Mouse (Mus musculus) liver, embryonic 15.5 days (tissue): ENCODE results near the gene Hba-a1. TPM values are rescaled to one million over a fixed set of nuclear protein-coding genes. Genes with fewer than 3 reads are reported as not detected.
"Not testable (repeated sequence)": the region's sequence is repeated elsewhere in the genome, so short reads cannot be mapped to it uniquely, and the experiment has no call there.

Source experiments
- ATAC-seq: fragments of 200-750 bp; cut with Nextera tagmentation; 2 replicates; pipeline ENCODE4 v1.8.0; 2017; ENCODE audit warnings: moderate number of reproducible peaks, mild to moderate bottlenecking, moderate library complexity; ENCODE audit not compliant: insufficient read depth
- H3K27ac ChIP-seq: fragments of 300-500 bp; sonication (generic); replicated peaks from 2 replicates; pipeline ENCODE4 v1.5.1; 2015; ENCODE audit warnings: mild to moderate bottlenecking, inconsistent platforms
- H3K27me3 ChIP-seq: fragments of 300-500 bp; sonication (generic); 2 replicates; pipeline ENCODE4 v1.6.1; 2015; ENCODE audit warnings: mild to moderate bottlenecking, inconsistent platforms
- H3K36me3 ChIP-seq: fragments of 300-500 bp; sonication (generic); replicated peaks from 2 replicates; pipeline ENCODE4 v1.6.1; 2015; ENCODE audit warnings: moderate library complexity, mild to moderate bottlenecking, inconsistent platforms
- H3K4me1 ChIP-seq: fragments of 300-500 bp; sonication (generic); replicated peaks from 2 replicates; pipeline ENCODE4 v1.6.1; 2015; ENCODE audit warnings: inconsistent platforms
- H3K4me2 ChIP-seq: fragments of 300-500 bp; sonication (generic); 2 replicates; pipeline ENCODE4 v1.6.1; 2015; ENCODE audit warnings: moderate library complexity, mild to moderate bottlenecking, inconsistent platforms
- H3K4me3 ChIP-seq: fragments of 300-500 bp; sonication (generic); replicated peaks from 2 replicates; pipeline ENCODE4 v1.5.1; 2015; ENCODE audit warnings: mild to moderate bottlenecking, inconsistent platforms
- H3K9ac ChIP-seq: fragments of 300-500 bp; sonication (generic); 2 replicates; pipeline ENCODE4 v1.6.1; 2015; ENCODE audit warnings: moderate library complexity, mild to moderate bottlenecking, inconsistent platforms
- H3K9me3 ChIP-seq: fragments of 300-500 bp; sonication (generic); replicated peaks from 2 replicates; pipeline ENCODE4 v1.6.1; 2016; ENCODE audit warnings: inconsistent platforms
- WGBS: fragments of 180-500 bp; shearing (Covaris S2); methylation state at CpG from one replicate; pipeline ENCODE4 v1.1.7; 2015; ENCODE audit warnings: mixed read lengths; ENCODE audit not compliant: insufficient replicate concordance; 5-methylcytosine and 5-hydroxymethylcytosine counted together
- polyA plus RNA-seq: library from polyadenylated mRNA; unstranded; fragments of >200 nt; fragmentation: Nextera tagmentation; extraction: Ambion mirVana; gene quantifications from 2 replicates; pipeline ENCODE4 v1.2.1, GENCODE M21; 2015

Hba-a1 gene
- 74,460 and 76,487 TPM in 2 replicates for polyA plus RNA-seq

GRCm38 (mm10) chr11:32283091-32283777 lies at the start of gene Hba-a1:
Gene Hba-a1 (plus strand): TSS chr11:32283511.
- peak; percentile 65 for ATAC-seq
- Histone ChIP-seq H3K27ac (peak within 1 kb of the TSS; percentile 98), H3K4me3 (peak within 1 kb of the TSS; percentile 51), H3K27me3 (peaks cover 14% of the 10 kb centered on the region), H3K4me2 (peak within 1 kb of the TSS; percentile 68), H3K9ac (peak within 1 kb of the TSS; percentile 72), H3K4me1 (peaks cover 45% of the 10 kb centered on the region)
- not testable (repeated sequence) for H3K36me3 ChIP-seq, H3K9me3 ChIP-seq
- WGBS: 22% methylated on average over 1 of the region's 5 CpGs

GRCm38 (mm10) chr11:32233895-32234294 lies 49.4 kb upstream of the Hba-a1 start:
- Histone ChIP-seq H3K9me3 (no peaks in the 10 kb centered on the region), H3K4me3 (no peak overlapping the region), H3K4me2 (no peak overlapping the region), H3K9ac (no peak overlapping the region), H3K4me1 (peaks cover 32% of the 10 kb centered on the region), H3K27ac (0 out of 2 replicates have a peak overlapping the region, but pooled peaks have one; percentile 54), H3K27me3 (no peaks in the 10 kb centered on the region), H3K36me3 (peaks cover 99% of the 10 kb centered on the region)
- ATAC-seq: no peak
- 90% methylated on average over 3 of the region's 3 CpGs for WGBS

- Histone ChIP-seq H3K4me2 (no peak overlapping the region), H3K36me3 (peaks cover 99% of the 10 kb centered on the region), H3K27ac (peak overlapping the region; percentile 54), H3K4me3 (no peak overlapping the region), H3K9me3 (no peaks in the 10 kb centered on the region), H3K27me3 (no peaks in the 10 kb centered on the region), H3K9ac (no peak overlapping the region), H3K4me1 (peaks cover 40% of the 10 kb centered on the region)
- WGBS: 86% methylated on average over 6 of the region's 6 CpGs
- ATAC-seq: no peak
Observed at GRCm38 (mm10) chr11:32234816-32235485, 48.4 kb upstream of the Hba-a1 start.

GRCm38 (mm10) chr11:32235646-32236045 lies 47.7 kb upstream of the Hba-a1 start:
- no peak for ATAC-seq
- H3K36me3 ChIP-seq: peaks cover 99% of the 10 kb centered on the region
- WGBS: 82% methylated on average over 3 of the region's 3 CpGs

GRCm38 (mm10) chr11:32236132-32236531 lies 47.2 kb upstream of the Hba-a1 start:
- peaks cover 99% of the 10 kb centered on the region for H3K36me3 ChIP-seq
- H3K9me3 ChIP-seq: no peaks in the 10 kb centered on the region
- no peak overlapping the region for H3K4me2 ChIP-seq
- 75% methylated on average over 2 of the region's 2 CpGs for WGBS
- H3K4me3 ChIP-seq: no peak overlapping the region
- no peak for ATAC-seq
- no peaks in the 10 kb centered on the region for H3K27me3 ChIP-seq
- peak overlapping the region; percentile 99; the same call in 1 of the 2 replicates for H3K27ac ChIP-seq
- peaks cover 52% of the 10 kb centered on the region for H3K4me1 ChIP-seq
- no peak overlapping the region for H3K9ac ChIP-seq

More at GRCm38 (mm10) chr11:32235646-32236045, 47.7 kb upstream of the Hba-a1 start:
- Histone ChIP-seq H3K4me3 (no peak overlapping the region), H3K4me2 (no peak overlapping the region), H3K9me3 (no peaks in the 10 kb centered on the region), H3K27ac (peak overlapping the region; percentile 54), H3K4me1 (peaks cover 47% of the 10 kb centered on the region), H3K9ac (no peak overlapping the region), H3K27me3 (no peaks in the 10 kb centered on the region)

GRCm38 (mm10) chr11:32236712-32237410 lies 46.5 kb upstream of the Hba-a1 start:
- no peaks in the 10 kb centered on the region for H3K9me3 ChIP-seq
- ATAC-seq: no peak
- no peak overlapping the region for H3K4me3 ChIP-seq
- peak overlapping the region; percentile 99 for H3K27ac ChIP-seq
- WGBS: 57% methylated on average over 9 of the region's 9 CpGs
- H3K9ac ChIP-seq: peak overlapping the region; percentile 12; the same call in 1 of the 2 replicates
- H3K36me3 ChIP-seq: peaks cover 99% of the 10 kb centered on the region
- no peaks in the 10 kb centered on the region for H3K27me3 ChIP-seq
- peaks cover 59% of the 10 kb centered on the region for H3K4me1 ChIP-seq
- peak overlapping the region; percentile 11; the same call in 1 of the 2 replicates for H3K4me2 ChIP-seq

- no peaks in the 10 kb centered on the region for H3K9me3 ChIP-seq
- ATAC-seq: no peak
- peak overlapping the region; percentile 41 for H3K9ac ChIP-seq
- H3K27me3 ChIP-seq: no peaks in the 10 kb centered on the region
- WGBS: 78% methylated on average over 3 of the region's 3 CpGs
- H3K4me1 ChIP-seq: peaks cover 64% of the 10 kb centered on the region
- H3K27ac ChIP-seq: peak overlapping the region; percentile 99
- H3K4me2 ChIP-seq: peak overlapping the region; percentile 11; the same call in 1 of the 2 replicates
- H3K4me3 ChIP-seq: no peak overlapping the region
- H3K36me3 ChIP-seq: peaks cover 93% of the 10 kb centered on the region
Observed at GRCm38 (mm10) chr11:32237411-32237795, 45.9 kb upstream of the Hba-a1 start.

GRCm38 (mm10) chr11:32238093-32238860 lies 45.0 kb upstream of the Hba-a1 start:
- no peak overlapping the region for H3K4me3 ChIP-seq
- H3K36me3 ChIP-seq: peaks cover 92% of the 10 kb centered on the region
- peaks cover 73% of the 10 kb centered on the region for H3K4me1 ChIP-seq
- H3K27ac ChIP-seq: peak overlapping the region; percentile 99
- H3K9ac ChIP-seq: peak overlapping the region; percentile 41
- H3K9me3 ChIP-seq: no peaks in the 10 kb centered on the region
- peak; percentile 60 for ATAC-seq
- peak overlapping the region; percentile 41 for H3K4me2 ChIP-seq
- H3K27me3 ChIP-seq: no peaks in the 10 kb centered on the region
- WGBS: 70% methylated on average over 5 of the region's 5 CpGs

GRCm38 (mm10) chr11:32241391-32241790 lies 41.9 kb upstream of the Hba-a1 start:
- Histone ChIP-seq H3K4me2 (no peak overlapping the region), H3K9me3 (no peaks in the 10 kb centered on the region), H3K9ac (peak overlapping the region; percentile 68), H3K4me1 (peaks cover 95% of the 10 kb centered on the region), H3K27ac (peak overlapping the region; percentile 99), H3K36me3 (peaks cover 84% of the 10 kb centered on the region), H3K27me3 (no peaks in the 10 kb centered on the region), H3K4me3 (no peak overlapping the region)
- ATAC-seq: no peak

GRCm38 (mm10) chr11:32242209-32242608 lies 41.1 kb upstream of the Hba-a1 start:
- Histone ChIP-seq H3K4me1 (peaks cover 95% of the 10 kb centered on the region), H3K27ac (peak overlapping the region; percentile 99), H3K9me3 (no peaks in the 10 kb centered on the region), H3K4me2 (peak overlapping the region; percentile 12), H3K36me3 (peaks cover 83% of the 10 kb centered on the region), H3K27me3 (no peaks in the 10 kb centered on the region), H3K4me3 (no peak overlapping the region), H3K9ac (peak overlapping the region; percentile 68)
- WGBS: 77% methylated on average over 3 of the region's 3 CpGs
- ATAC-seq: peak; percentile 7; the same call in 1 of the 2 replicates
